In the genomic region with DNA sequence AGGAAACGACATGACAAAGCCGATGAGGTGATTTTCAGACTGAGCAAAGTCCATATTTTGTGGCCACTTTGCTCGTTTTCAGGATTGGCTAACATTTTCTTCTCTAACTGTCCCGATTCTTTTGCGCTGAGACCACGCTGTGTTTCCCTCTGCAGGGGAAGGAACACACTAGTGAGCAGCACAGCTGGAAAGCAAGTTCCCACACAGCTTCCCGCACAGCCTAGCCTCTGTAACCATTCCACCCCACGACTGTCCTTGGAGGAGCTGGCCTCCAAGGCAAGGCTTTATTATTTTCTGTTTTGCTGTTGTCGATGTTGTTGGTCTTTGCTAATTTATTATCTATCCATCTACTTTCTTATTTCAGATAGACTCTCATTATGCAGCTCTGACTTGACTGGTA, we compare ENCODE assay signal across 11 mouse cellular contexts. TPM values are rescaled to one million over a fixed set of nuclear protein-coding genes. Genes with fewer than 3 reads are reported as not detected.
DNase-seq lines count a peak whose midpoint lies in the region; ATAC-seq and TF ChIP-seq lines count a peak whose summit lies in the region.
"Had no signal": no experiment of that assay in that cellular context is flagged by ENCODE, and none has a peak within 500 bp of the region (broad histone marks: within the 10 kb centered on the region; RNA-seq: fewer than 3 reads in every experiment).

No protein-coding gene starts in this region.

- H3K4me2 ChIP-seq in heart, embryonic 12.5 days: no peak overlapping the region
- no peak overlapping the region for H3K4me2 ChIP-seq in kidney, embryonic 16.5 days (replicated peaks; ENCODE audit: low read depth, low read length)
- H3K4me2 ChIP-seq in embryonic facial prominence, embryonic 15.5 days (replicated peaks): no peak overlapping the region
- H3K4me2 ChIP-seq in limb, embryonic 15.5 days: no peak overlapping the region

- no peak for DNase-seq in heart, adult 9 months (ENCODE audit: low spot score in 2 of 2)
- DNase-seq in kidney, postnatal 25 days: no peak
- no peak for DNase-seq in T-cell, adult 2 months (ENCODE audit: low spot score)
- no peak for DNase-seq in left cerebral cortex, adult 2 months (ENCODE audit: extremely low spot score in 1 of 2, low spot score in 2 of 2)
- DNase-seq: thymus, postnatal 36 days had no signal

- peak overlapping the region; percentile 75 for H3K27ac ChIP-seq in heart, embryonic 12.5 days (ENCODE audit: poor library complexity, severe bottlenecking)
- H3K27ac ChIP-seq in kidney, embryonic 16.5 days (ENCODE audit: low read length): peak overlapping the region; percentile 82
- H3K27ac ChIP-seq in embryonic facial prominence, embryonic 15.5 days (replicated peaks): peak overlapping the region; percentile 80; the same call in 1 of the 2 replicates
- H3K27ac ChIP-seq in limb, embryonic 15.5 days: peak overlapping the region; percentile 85
- H3K27ac ChIP-seq in left cerebral cortex, adult 2 months: no peak overlapping the region

- H3K4me3 ChIP-seq in heart, embryonic 12.5 days: no peak overlapping the region
- H3K4me3 ChIP-seq in kidney, embryonic 16.5 days (ENCODE audit: low read length): no peak overlapping the region
- H3K4me3 ChIP-seq in embryonic facial prominence, embryonic 15.5 days (replicated peaks): no peak overlapping the region
- no peak overlapping the region for H3K4me3 ChIP-seq in limb, embryonic 15.5 days
- H3K4me3 ChIP-seq in left cerebral cortex, adult 2 months: no peak overlapping the region

- H3K4me1 ChIP-seq in heart, embryonic 12.5 days (replicated peaks): peaks cover 53% of the 10 kb centered on the region
- peaks cover 31% of the 10 kb centered on the region; the same call in 1 of the 2 replicates for H3K4me1 ChIP-seq in kidney, embryonic 16.5 days (ENCODE audit: insufficient read depth, low read length)
- peaks cover 10% of the 10 kb centered on the region; the same call in 1 of the 2 replicates for H3K4me1 ChIP-seq in embryonic facial prominence, embryonic 15.5 days
- H3K4me1 ChIP-seq in limb, embryonic 15.5 days: peaks cover 23% of the 10 kb centered on the region

- TF ChIP-seq CTCF in left cerebral cortex, adult 2 months (IDR thresholded peaks at IDR 0.05): no peak

- WGBS in heart, embryonic 12.5 days: 47% methylated on average over 9 of the region's 9 CpGs
- 48% methylated on average over 9 of the region's 9 CpGs for whole genome bisulfite sequencing in kidney, embryonic 16.5 days
- WGBS in embryonic facial prominence, embryonic 15.5 days: 47% methylated on average over 9 of the region's 9 CpGs
- WGBS in limb, embryonic 15.5 days: 51% methylated on average over 9 of the region's 9 CpGs

- ATAC-seq in heart, embryonic 12.5 days (ENCODE audit: insufficient number of reproducible peaks, low FRiP score): no peak
- ATAC-seq in kidney, embryonic 16.5 days (ENCODE audit: low FRiP score, low TSS enrichment): no peak
- ATAC-seq in embryonic facial prominence, embryonic 15.5 days (ENCODE audit: insufficient number of reproducible peaks, low FRiP score, low TSS enrichment, low read depth): no peak
- ATAC-seq in limb, embryonic 15.5 days (ENCODE audit: insufficient number of reproducible peaks, low FRiP score, low TSS enrichment, low read depth): no peak; the same call in 1 of the 2 replicates

- H3K36me3 ChIP-seq in heart, embryonic 12.5 days: no peaks in the 10 kb centered on the region
- H3K36me3 ChIP-seq in kidney, embryonic 16.5 days (ENCODE audit: insufficient read depth, low read length): no peaks in the 10 kb centered on the region
- no peaks in the 10 kb centered on the region for H3K36me3 ChIP-seq in embryonic facial prominence, embryonic 15.5 days
- no peaks in the 10 kb centered on the region for H3K36me3 ChIP-seq in limb, embryonic 15.5 days

- intact Hi-C loops in left cerebral cortex, adult 2 months (cut with DNase I): no loop called here

- H3K9ac ChIP-seq in heart, embryonic 12.5 days: no peak overlapping the region
- H3K9ac ChIP-seq in kidney, embryonic 16.5 days (replicated peaks; ENCODE audit: low read length): no peak overlapping the region
- H3K9ac ChIP-seq in embryonic facial prominence, embryonic 15.5 days: no peak overlapping the region
- no peak overlapping the region for H3K9ac ChIP-seq in limb, embryonic 15.5 days

- H3K27me3 ChIP-seq in heart, embryonic 12.5 days (replicated peaks): no peaks in the 10 kb centered on the region
- H3K27me3 ChIP-seq in kidney, embryonic 16.5 days (ENCODE audit: insufficient read depth, low read length): peaks cover 3% of the 10 kb centered on the region; the same call in 1 of the 2 replicates
- no peaks in the 10 kb centered on the region; the same call in 1 of the 2 replicates for H3K27me3 ChIP-seq in embryonic facial prominence, embryonic 15.5 days
- no peaks in the 10 kb centered on the region for H3K27me3 ChIP-seq in limb, embryonic 15.5 days

- no peaks in the 10 kb centered on the region for H3K9me3 ChIP-seq in heart, embryonic 12.5 days (replicated peaks)
- H3K9me3 ChIP-seq in kidney, embryonic 16.5 days (ENCODE audit: low read length): no peaks in the 10 kb centered on the region
- H3K9me3 ChIP-seq in embryonic facial prominence, embryonic 15.5 days (replicated peaks): no peaks in the 10 kb centered on the region
- no peaks in the 10 kb centered on the region for H3K9me3 ChIP-seq in limb, embryonic 15.5 days

RNA-seq across cellular contexts. Expression of a gene that starts 27.4 kb away (rescaled TPM):
- polyA plus RNA-seq in heart, embryonic 12.5 days (2016; fragmentation: Nextera tagmentation; extraction: Ambion mirVana): 11.7 and 12.1 TPM in 2 replicates
- polyA plus RNA-seq in kidney, embryonic 16.5 days (2015; fragmentation: Nextera tagmentation; extraction: Ambion mirVana): 5.3 and 5.8 TPM in 2 replicates
- polyA plus RNA-seq in embryonic facial prominence, embryonic 15.5 days (2015; fragmentation: Nextera tagmentation; extraction: Ambion mirVana): 8.6 and 9.5 TPM in 2 replicates
- 11.2 and 11.4 TPM in 2 replicates for polyA plus RNA-seq in limb, embryonic 15.5 days (2015; fragmentation: Nextera tagmentation; extraction: Ambion mirVana)
- total RNA-seq in left cerebral cortex, adult 2 months (2021): not detected
- total RNA-seq: adrenal gland, adult 18-20 months; hematopoietic stem cell, adult 5-6 weeks had no signal

RNA-seq across cellular contexts. Expression of a gene that starts 57.1 kb away (rescaled TPM):
- 25.6 and 27.1 TPM in 2 replicates for polyA plus RNA-seq in heart, embryonic 12.5 days (2016; fragmentation: Nextera tagmentation; extraction: Ambion mirVana)
- polyA plus RNA-seq in kidney, embryonic 16.5 days (2015; fragmentation: Nextera tagmentation; extraction: Ambion mirVana): 9.4 and 9.9 TPM in 2 replicates
- polyA plus RNA-seq in embryonic facial prominence, embryonic 15.5 days (2015; fragmentation: Nextera tagmentation; extraction: Ambion mirVana): 12.1 and 12.9 TPM in 2 replicates
- polyA plus RNA-seq in limb, embryonic 15.5 days (2015; fragmentation: Nextera tagmentation; extraction: Ambion mirVana): 13.3 and 15.4 TPM in 2 replicates
- 1 to 10 TPM; 4.1 to 4.4 TPM for total RNA-seq in left cerebral cortex, adult 2 months (2021)
